Mouse (Mus musculus) MEL (cell line): Measurements from ENCODE around the gene Shcbp1l. TPM values are rescaled to one million over a fixed set of nuclear protein-coding genes. Genes with fewer than 3 reads are reported as not detected.

ENCODE experiments used
- DNase-seq: peaks from one replicate; pipeline ENCODE4 v3.0.0; 2011; ENCODE audit warnings: low read depth, low spot score
- H3K27ac ChIP-seq: 2 replicates; pipeline ENCODE4 v1.5.1; 2012; ENCODE audit warnings: low read depth, mild to moderate bottlenecking, control low read depth, low read length, moderate library complexity; ENCODE audit not compliant: control insufficient read depth
- H3K27me3 ChIP-seq, 2 experiments: fragments of 150-350 bp in 1 of 2; sonication (generic) in 1 of 2; 2 replicates each; pipeline ENCODE4 v1.6.1; 2012; ENCODE audit warnings: low read length in 2 of 2, mild to moderate bottlenecking in 2 of 2, improper control_type of control experiment in 1 of 2, moderate library complexity in 1 of 2; ENCODE audit not compliant: insufficient read depth in 2 of 2, control insufficient read depth in 1 of 2
- H3K36me3 ChIP-seq, 2 experiments: 2 replicates each; pipeline ENCODE4 v1.6.1; 2012 to 2014; ENCODE audit warnings: low read length in 2 of 2, improper control_type of control experiment in 1 of 2, inconsistent platforms in 1 of 2, mild to moderate bottlenecking in 1 of 2; ENCODE audit not compliant: insufficient read depth in 2 of 2, control insufficient read depth in 1 of 2
- H3K4me1 ChIP-seq, 2 experiments: fragments of 150-350 bp in 1 of 2; sonication (generic) in 1 of 2; 2 replicates each; pipeline ENCODE4 v1.6.1; 2012; ENCODE audit warnings: low read length in 2 of 2, improper control_type of control experiment in 1 of 2, mild to moderate bottlenecking in 1 of 2; ENCODE audit not compliant: insufficient read depth in 2 of 2, control insufficient read depth in 1 of 2
- H3K4me3 ChIP-seq, 2 experiments: fragments of 150-350 bp in 1 of 2; sonication (generic) in 1 of 2; 2 replicates each; pipeline ENCODE4 v1.5.1; 2012; ENCODE audit warnings: low read depth in 2 of 2, low read length in 2 of 2, mild to moderate bottlenecking in 2 of 2, moderate library complexity in 2 of 2, control low read depth in 1 of 2, improper control_type of control experiment in 1 of 2; ENCODE audit not compliant: control insufficient read depth in 1 of 2, insufficient read depth in 1 of 2
- H3K79me2 ChIP-seq: 2 replicates; pipeline ENCODE4 v1.6.1; 2012; ENCODE audit warnings: mild to moderate bottlenecking, low read length, moderate library complexity; ENCODE audit not compliant: control insufficient read depth, poor library complexity, insufficient read depth
- H3K9ac ChIP-seq: 2 replicates; pipeline ENCODE4 v1.6.1; 2012; ENCODE audit warnings: low read depth, mild to moderate bottlenecking, control low read depth, low read length, moderate library complexity; ENCODE audit not compliant: control insufficient read depth, poor library complexity, severe bottlenecking
- H3K9me3 ChIP-seq: fragments of 150-350 bp; sonication (generic); replicated peaks from 2 replicates; pipeline ENCODE4 v1.6.1; 2012; ENCODE audit warnings: mild to moderate bottlenecking, low read length, improper control_type of control experiment, moderate library complexity; ENCODE audit not compliant: insufficient read depth
- BHLHE40 ChIP-seq: IDR thresholded peaks from 2 replicates; pipeline ENCODE4 v1.6.1; 2012; ENCODE audit warnings: low read depth, mild to moderate bottlenecking, inconsistent platforms, low read length, improper control_type of control experiment, borderline replicate concordance
- E2F4 ChIP-seq: IDR thresholded peaks from 2 replicates; pipeline ENCODE4 v1.6.1; 2011; ENCODE audit warnings: low read depth, low read length, improper control_type of control experiment, borderline replicate concordance
- ETS1 ChIP-seq: IDR thresholded peaks from 2 replicates; pipeline ENCODE4 v1.6.1; 2012; ENCODE audit warnings: low read depth, mild to moderate bottlenecking, inconsistent platforms, low read length, improper control_type of control experiment, moderate library complexity
- GATA1 ChIP-seq: IDR thresholded peaks from 2 replicates; pipeline ENCODE4 v1.6.1; 2011; ENCODE audit warnings: low read depth, low read length, improper control_type of control experiment
- MYB ChIP-seq: IDR thresholded peaks from 2 replicates; pipeline ENCODE4 v1.6.1; 2011; ENCODE audit warnings: mild to moderate bottlenecking, low read depth, low read length, improper control_type of control experiment
- POLR2A ChIP-seq, 2 experiments: IDR thresholded peaks; 2 replicates each; pipeline ENCODE4 v1.6.1; 2011 to 2012; ENCODE audit warnings: low read length in 2 of 2, mild to moderate bottlenecking in 2 of 2, control low read depth in 1 of 2, improper control_type of control experiment in 1 of 2, low read depth in 1 of 2, moderate library complexity in 1 of 2; ENCODE audit not compliant: control insufficient read depth in 1 of 2, insufficient read depth in 1 of 2, poor library complexity in 1 of 2
- POLR2AphosphoS2 ChIP-seq: IDR thresholded peaks from 2 replicates; pipeline ENCODE4 v1.6.1; 2011; ENCODE audit warnings: low read length, improper control_type of control experiment
- RAD21 ChIP-seq: IDR thresholded peaks from 2 replicates; pipeline ENCODE4 v1.6.1; 2011; ENCODE audit warnings: mild to moderate bottlenecking, low read depth, low read length, improper control_type of control experiment
- RCOR1 ChIP-seq: IDR thresholded peaks from 2 replicates; pipeline ENCODE4 v1.6.1; 2012; ENCODE audit warnings: low read depth, mild to moderate bottlenecking, inconsistent platforms, low read length, improper control_type of control experiment
- SIN3A ChIP-seq: IDR thresholded peaks from 2 replicates; pipeline ENCODE4 v1.6.1; 2012; ENCODE audit warnings: low read length, improper control_type of control experiment, inconsistent platforms
- SMC3 ChIP-seq: IDR thresholded peaks from 2 replicates; pipeline ENCODE4 v1.6.1; 2011; ENCODE audit warnings: low read depth, low read length, improper control_type of control experiment
- TAL1 ChIP-seq: IDR thresholded peaks from 2 replicates; pipeline ENCODE4 v1.6.1; 2012; ENCODE audit warnings: mild to moderate bottlenecking, inconsistent platforms, low read length, moderate library complexity, mixed read lengths
- TCF12 ChIP-seq: IDR thresholded peaks from 2 replicates; pipeline ENCODE4 v1.6.1; 2014; ENCODE audit warnings: low read depth, mild to moderate bottlenecking, inconsistent platforms, low read length, improper control_type of control experiment, moderate library complexity
- USF1 ChIP-seq: IDR thresholded peaks from 2 replicates; pipeline ENCODE4 v1.6.1; 2014; ENCODE audit warnings: low read depth, mild to moderate bottlenecking, inconsistent platforms, low read length, improper control_type of control experiment, moderate library complexity
- USF2 ChIP-seq, 2 experiments: IDR thresholded peaks; 2 replicates each; pipeline ENCODE4 v1.6.1; 2011 to 2012; ENCODE audit warnings: improper control_type of control experiment in 2 of 2, low read length in 2 of 2, borderline replicate concordance in 1 of 2, inconsistent platforms in 1 of 2, low read depth in 1 of 2, mild to moderate bottlenecking in 1 of 2; ENCODE audit not compliant: insufficient read depth in 1 of 2
- ZC3H11A ChIP-seq: IDR thresholded peaks from 2 replicates; pipeline ENCODE4 v1.6.1; 2012; ENCODE audit warnings: low read depth, mild to moderate bottlenecking, inconsistent platforms, low read length, improper control_type of control experiment
- ZKSCAN1 ChIP-seq: IDR thresholded peaks from 2 replicates; pipeline ENCODE4 v1.6.1; 2012; ENCODE audit warnings: low read depth, mild to moderate bottlenecking, inconsistent platforms, low read length, improper control_type of control experiment, moderate library complexity
- ZMIZ1 ChIP-seq: IDR thresholded peaks from 2 replicates; pipeline ENCODE4 v1.6.1; 2012; ENCODE audit warnings: low read depth, mild to moderate bottlenecking, inconsistent platforms, low read length, improper control_type of control experiment, moderate library complexity
- polyA plus RNA-seq, 2 experiments: library from polyadenylated mRNA; stranded (reverse) in 1 of 2; unstranded in 1 of 2; fragments of >175 nt in 1 of 2; fragments of >200 nt in 1 of 2; gene quantifications; 2 replicates each; pipeline versions ENCODE4 v1.2.1 to v1.2.4; 2012; ENCODE audit warnings: low replicate concordance in 2 of 2, low read depth in 1 of 2; ENCODE audit not compliant: insufficient read length in 2 of 2, insufficient read depth in 1 of 2, missing spikeins in 1 of 2
- total RNA-seq: library from RNA; depleted of rRNA; stranded (reverse); fragments of 300-350 nt; gene quantifications from 2 replicates; pipeline ENCODE4 v1.2.3, GENCODE M21; 2012

The Shcbp1l gene
- total and polyA plus RNA-seq, 3 experiments, result 2.4 to 3.7 TPM; not detected in 1

GRCm38 (mm10) chr1:153378587-153378986 is 46.4 kb upstream of the Shcbp1l start:
- Histone ChIP-seq H3K79me2 (no peaks in the 10 kb centered on the region), H3K27me3 (peaks cover 2 to 8% of the 10 kb centered on the region in 2 experiments; a peak in 3 of 4 replicates), H3K27ac (no peak overlapping the region), H3K4me3 (no peak overlapping the region), H3K4me1 (no peaks in the 10 kb centered on the region), H3K36me3 (no peaks in the 10 kb centered on the region), H3K9me3 (no peaks in the 10 kb centered on the region), H3K9ac (no peak overlapping the region)
- no peak for DNase-seq
- TF ChIP-seq RCOR1, result no peak
- TF ChIP-seq GATA1, result no peak
- TF ChIP-seq POLR2A (IDR thresholded peaks at IDR 0.05; ENCODE audit: control insufficient read depth in 1 of 2, insufficient read depth in 1 of 2, low read depth in 1 of 2, low read length in 2 of 2, poor library complexity in 1 of 2), result no peak
- no peak for TF ChIP-seq MYB
- TF ChIP-seq ZMIZ1, result no peak
- no peak for TF ChIP-seq ZKSCAN1
- TF ChIP-seq ZC3H11A, result no peak
- no peak for TF ChIP-seq ETS1
- TF ChIP-seq USF2 (IDR thresholded peaks at IDR 0.05; ENCODE audit: borderline replicate concordance in 1 of 2, insufficient read depth in 1 of 2, low read depth in 1 of 2, low read length in 2 of 2), result no peak
- TF ChIP-seq SIN3A, result no peak
- no peak for TF ChIP-seq SMC3
- TF ChIP-seq E2F4, result no peak
- TF ChIP-seq TAL1, result no peak
- TF ChIP-seq RAD21, result no peak
- no peak for TF ChIP-seq BHLHE40
- TF ChIP-seq POLR2AphosphoS2, result no peak

- H3K4me3 ChIP-seq, result no peak overlapping the region
- no peaks in the 10 kb centered on the region for H3K79me2 ChIP-seq
- H3K27ac ChIP-seq, result no peak overlapping the region
- no peak for TF ChIP-seq POLR2A (IDR thresholded peaks at IDR 0.05; ENCODE audit: control insufficient read depth in 1 of 2, insufficient read depth in 1 of 2, low read depth in 1 of 2, low read length in 2 of 2, poor library complexity in 1 of 2)
- no peak for TF ChIP-seq TCF12
- TF ChIP-seq USF1, result no peak
- no peak for TF ChIP-seq RCOR1
- no peak for DNase-seq
- H3K27me3 ChIP-seq, result peaks cover 0 to 4% of the 10 kb centered on the region in 2 experiments; a peak in 3 of 4 replicates
- no peaks in the 10 kb centered on the region for H3K36me3 ChIP-seq
- no peak overlapping the region for H3K9ac ChIP-seq
- no peaks in the 10 kb centered on the region for H3K9me3 ChIP-seq
- no peaks in the 10 kb centered on the region for H3K4me1 ChIP-seq
Observed at GRCm38 (mm10) chr1:153379832-153380231, 45.1 kb upstream of the Shcbp1l start.
